Mouse (Mus musculus) megakaryocyte-erythroid progenitor cell, adult 5-6 weeks (primary cell): ENCODE results near the gene Gm20479. TPM values are rescaled to one million over a fixed set of nuclear protein-coding genes. Genes with fewer than 3 reads are reported as not detected.

Source experiments
- ATAC-seq: replicated peaks from 2 replicates; pipeline ENCODE4 v1.8.0; 2016; ENCODE audit warnings: mild to moderate bottlenecking, inconsistent platforms; ENCODE audit not compliant: severe bottlenecking, poor library complexity, low FRiP score, low TSS enrichment
- total RNA-seq, 2 experiments: library from RNA; stranded (forward) in 1 of 2; stranded (reverse) in 1 of 2; fragments of 200-1000, 215-1000 nt in 1 of 2; fragments of >200 nt in 1 of 2; fragmentation: Nextera tagmentation in 1 of 2; gene quantifications; 2 replicates each; pipeline ENCODE4 v1.2.3; 2014 to 2017

Gene Gm20479
- total RNA-seq, 2 experiments from 2014 or later: not detected

DNA sequence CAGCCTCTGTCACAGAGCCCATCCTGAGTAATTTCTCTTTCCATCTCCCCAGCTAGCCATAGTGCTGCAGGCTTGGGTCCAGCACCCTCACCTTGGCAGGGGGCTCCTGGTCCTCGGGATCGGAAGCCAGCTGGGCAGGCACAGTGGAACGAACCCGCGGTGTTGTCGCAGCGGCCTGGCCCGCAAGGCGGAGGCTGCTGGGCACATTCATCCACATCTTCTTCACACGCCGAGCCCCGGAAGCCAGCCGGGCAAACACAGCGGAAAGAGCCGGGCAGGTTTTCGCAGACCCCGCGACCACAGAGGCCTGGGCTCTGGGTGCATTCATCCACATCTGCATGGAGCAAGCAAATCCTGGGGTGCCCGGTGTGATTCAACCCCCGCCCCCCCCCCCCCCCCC is 32.3 kb downstream of the Gm20479 start:
- no peak for ATAC-seq

DNA sequence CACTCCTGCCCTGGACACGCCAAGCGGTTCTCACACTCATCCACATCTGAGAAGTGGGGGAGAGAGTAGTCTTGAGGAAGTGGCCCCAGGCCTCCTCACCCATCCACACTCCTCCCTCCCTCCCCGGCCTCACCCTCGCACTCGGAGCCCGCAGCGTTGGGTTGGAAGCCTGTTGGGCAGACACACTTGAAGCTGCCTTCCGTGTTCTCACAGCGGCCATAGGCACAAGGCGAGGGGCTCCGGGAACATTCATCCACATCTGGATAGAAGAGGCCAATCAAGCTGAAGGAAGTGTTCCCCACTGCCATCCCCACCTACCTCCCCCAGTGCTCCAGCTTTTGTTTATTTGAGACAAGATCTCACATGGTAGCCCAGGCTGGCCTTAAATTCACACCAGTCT is 33.1 kb downstream of the Gm20479 start:
- ATAC-seq: no peak

DNA sequence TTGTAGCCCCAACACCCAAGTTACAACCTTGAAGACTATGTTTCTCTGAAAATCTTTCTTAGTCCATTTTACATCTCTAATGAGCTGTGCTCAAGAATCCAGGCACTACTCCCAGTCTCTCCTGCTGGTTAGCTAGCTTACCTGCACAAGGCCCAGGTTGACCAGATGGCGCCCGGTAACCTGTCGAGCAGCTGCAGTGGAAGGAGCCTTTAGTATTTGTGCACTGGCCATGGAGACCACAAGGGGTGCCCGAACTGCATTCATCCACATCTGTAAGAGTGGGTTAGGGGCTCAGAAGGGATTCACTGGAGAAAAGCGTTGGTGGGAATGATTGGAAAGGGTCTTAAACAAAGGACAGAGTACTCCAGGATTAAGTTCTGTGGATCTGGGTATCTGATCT is 34.2 kb downstream of the Gm20479 start:
- no peak for ATAC-seq

DNA sequence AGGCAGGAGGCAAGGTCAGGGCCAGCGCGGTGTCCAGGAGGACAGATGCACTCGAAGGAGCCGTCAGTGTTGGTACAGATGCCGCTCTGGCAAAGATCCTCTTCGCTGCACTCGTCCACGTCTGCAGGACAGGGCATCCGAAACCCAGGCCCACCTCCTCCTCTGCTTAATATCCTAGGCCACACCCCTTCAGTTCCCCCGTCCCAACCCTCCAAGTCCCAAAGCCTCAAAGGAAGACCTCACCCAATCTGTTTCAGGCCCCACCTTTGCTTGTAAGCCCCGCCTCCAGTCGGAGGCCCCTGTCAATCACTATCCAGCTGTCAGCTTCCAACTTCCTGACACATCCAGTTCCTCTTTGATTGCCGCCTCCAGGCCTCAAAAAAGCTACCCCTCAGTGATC is 34.9 kb downstream of the Gm20479 start:
- ATAC-seq: no peak

DNA sequence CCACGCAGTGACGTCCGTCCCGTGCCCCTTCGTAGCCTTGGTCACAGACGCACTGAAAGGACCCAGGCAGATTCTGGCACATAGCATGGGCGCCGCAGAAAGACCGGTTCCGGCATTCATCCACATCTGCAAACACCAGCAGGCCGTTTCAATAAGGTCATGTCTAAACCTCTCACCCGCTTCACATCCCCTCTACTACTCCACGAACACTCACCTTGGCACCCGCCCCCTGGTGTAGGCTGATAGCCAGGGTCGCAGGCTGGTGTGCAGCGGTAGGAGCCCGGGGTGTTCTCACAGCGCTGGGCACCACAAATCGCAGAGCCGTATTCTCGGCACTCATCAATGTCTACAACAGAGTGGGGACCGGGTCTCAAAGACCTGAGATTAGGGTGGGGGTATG is 37.8 kb downstream of the Gm20479 start:
- no peak for ATAC-seq

DNA sequence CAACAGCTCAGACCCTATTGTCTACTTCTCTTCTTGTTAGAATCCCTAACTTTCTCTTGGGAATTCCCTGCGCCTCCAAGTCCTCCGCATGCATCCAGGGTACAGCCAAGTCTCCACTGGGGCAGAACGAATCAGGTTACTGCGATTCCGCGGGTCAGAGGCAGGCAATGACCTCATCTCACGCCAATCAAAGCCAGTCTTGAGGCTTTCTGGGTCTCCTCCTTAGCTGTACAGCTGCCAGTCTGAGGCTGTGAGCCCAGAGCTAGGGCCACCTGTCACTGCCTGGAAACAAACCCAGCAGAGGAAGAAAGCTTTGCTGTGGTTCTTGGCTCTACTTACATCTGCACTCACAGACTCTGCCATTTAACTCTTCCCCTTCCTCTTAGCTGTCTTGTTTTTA is 41.3 kb downstream of the Gm20479 start:
- ATAC-seq: no peak

DNA sequence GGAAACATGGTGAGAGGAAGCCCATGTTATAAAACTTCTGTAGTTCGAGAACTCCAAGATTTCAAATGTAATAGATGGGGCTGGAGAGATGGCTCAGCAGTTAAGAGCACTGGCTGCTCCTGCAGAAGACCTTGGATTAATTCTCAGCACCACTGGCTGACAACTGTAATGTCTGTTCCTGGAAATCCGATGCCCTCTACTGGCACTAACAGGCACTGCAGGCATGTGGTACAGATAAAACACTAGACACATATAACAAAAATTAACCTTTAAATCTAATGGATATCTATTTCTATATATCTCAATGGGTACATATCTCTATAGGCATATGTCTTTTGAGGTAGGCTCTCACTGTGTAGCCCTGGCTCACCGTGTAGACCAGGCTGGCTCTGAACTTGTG is 42.8 kb downstream of the Gm20479 start:
- ATAC-seq: no peak

DNA sequence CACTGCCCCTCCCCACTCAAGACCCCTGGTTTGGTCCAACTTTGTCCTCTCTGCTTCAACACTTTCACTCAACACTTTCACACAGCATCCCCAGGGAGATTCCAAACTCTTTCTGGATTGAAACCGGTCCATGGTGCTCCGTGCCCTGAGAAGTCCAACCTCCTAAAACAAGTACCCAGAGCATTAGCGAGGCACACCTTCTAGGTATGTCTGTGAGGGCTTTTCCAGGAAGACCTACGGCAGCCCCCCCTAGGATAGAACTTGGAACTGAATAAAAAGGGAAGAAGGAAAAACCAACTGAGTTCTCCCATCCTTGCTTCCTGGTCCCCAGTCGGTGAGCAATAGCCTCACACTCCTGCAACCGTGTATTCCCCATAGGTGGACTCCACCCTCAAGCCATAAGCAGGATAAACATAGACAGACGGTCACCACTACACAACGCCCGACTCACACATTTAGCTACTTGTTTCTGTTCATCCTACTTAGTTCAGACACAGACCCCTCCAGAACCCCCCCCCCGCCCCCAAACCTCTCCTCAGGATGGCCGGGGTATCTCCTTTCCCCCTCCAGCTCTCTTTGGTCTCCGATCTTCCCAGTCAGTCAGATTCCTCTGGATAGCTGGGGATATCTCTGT is 45.5 kb downstream of the Gm20479 start:
- ATAC-seq: no peak

DNA sequence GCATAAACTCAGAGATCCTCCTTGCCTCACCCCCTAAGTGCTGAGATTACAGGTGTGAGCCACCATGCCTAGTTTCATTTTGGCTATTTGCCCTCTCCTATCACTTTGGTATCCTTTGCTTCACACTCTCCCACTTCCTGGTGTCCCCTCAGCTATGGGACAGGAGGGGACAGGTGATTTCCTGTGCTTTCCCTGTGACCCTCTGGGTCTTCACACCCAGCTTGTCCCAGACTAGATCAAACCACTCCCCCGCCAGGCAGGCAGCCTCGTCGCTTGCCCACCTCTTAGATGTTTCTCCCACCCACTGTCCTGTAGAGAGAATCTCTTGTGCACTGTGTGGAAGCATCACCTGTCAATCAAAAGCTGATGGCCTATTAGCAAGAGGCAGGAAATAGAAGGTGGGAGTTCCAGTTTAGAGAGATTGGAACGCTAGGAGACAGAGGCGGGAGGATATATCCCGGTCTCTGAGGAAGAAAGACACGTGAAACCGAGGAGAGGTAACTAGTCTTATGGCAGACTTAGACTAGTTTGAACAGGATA is 46.2 kb downstream of the Gm20479 start:
- ATAC-seq: no peak

DNA sequence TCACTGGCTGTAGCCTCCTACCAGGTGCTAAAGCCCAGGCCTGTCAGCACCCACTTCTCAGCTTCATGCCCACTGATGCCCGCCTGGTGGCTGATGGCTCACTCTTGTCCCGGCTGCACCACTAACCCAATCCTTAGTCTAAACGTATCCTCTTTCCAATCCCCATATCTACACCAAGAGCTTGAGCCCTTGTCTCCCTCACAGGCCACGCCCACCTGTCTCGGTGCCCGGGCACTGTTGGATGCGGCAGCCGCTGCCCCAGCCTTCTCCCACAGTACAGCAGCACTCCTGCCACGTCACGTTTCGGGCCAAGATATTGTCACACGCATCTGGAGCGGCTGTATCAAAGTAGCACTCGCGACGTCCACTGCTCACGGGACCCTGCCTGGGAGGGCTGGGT is 46.9 kb downstream of the Gm20479 start:
- peak; percentile 74 for ATAC-seq

DNA sequence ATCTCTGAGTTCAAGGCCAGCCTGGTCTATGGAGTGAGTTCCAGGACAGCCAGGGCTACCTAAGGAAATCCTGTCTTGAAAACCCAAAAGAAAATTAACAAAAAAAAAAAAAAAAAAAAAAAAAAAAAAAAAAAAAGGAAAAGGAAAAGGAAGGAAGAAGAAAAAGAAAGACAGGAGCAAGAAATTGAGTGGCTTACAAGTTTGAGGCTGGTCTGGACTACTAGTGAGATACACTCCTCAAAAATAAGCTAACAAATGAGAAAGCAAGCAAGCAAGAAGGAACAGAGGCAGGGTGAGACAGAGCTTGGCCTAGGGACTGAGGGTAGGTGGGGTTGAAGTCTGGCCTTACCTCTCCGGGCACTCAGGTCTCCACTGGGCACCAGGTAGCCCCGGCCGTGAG is 47.4 kb downstream of the Gm20479 start:
- ATAC-seq: no peak

DNA sequence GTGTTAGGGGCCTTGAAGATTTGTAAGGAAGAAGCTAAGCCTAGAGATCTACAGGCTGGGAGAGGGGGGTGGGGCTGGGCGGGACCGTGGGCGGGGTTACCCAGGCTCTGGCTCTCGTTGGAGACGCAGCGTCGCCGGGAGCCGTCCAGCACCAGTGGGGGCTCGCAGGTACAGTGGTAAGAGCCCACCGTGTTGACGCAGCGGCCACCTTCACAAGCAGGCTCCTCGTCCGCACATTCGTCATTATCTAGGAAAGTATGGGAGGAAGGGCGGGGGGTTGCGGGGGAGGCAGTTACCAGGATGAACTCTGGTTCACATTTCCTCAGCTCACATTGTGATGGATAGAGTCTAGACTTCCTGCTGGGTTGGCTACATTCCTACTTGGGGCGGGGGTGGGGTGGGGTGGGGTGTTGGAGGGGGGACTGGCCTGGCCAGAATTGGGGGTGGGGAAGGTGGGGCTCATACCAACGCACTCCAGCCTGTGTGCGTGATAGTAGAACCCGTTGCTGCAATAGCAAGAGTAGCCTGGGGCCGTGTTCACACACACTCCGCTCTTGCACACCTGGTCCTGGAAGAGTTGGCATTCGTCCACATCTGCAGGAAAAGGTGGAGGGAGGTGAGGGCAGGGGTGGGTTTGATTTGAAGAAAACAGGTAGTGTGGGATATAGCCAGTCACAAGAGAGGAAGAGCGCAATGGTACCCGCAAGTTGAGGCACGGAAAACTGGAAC is 48.2 kb downstream of the Gm20479 start:
- ATAC-seq: no peak

DNA sequence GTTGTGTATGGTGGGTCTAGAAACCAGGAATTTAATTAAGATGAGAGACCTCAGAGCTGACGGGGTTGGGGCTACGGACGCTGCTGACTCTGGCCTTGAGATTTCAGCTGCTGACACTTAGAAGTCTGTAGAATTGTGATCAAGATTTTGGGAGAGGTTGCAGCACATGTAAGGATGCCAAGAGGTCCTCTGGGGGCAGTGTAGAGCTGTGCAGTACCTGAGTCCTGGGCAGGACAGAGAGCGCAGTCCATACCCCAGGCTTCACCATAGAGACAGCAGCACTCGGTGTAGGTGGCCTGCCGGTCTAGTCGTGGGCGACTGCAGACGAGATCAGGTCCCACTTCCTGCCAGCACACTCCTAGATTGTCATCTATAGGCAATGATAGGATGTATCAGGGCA is 49.7 kb downstream of the Gm20479 start:
- ATAC-seq: 0 out of 2 replicates have a peak, but pooled peaks have one; percentile 45

DNA sequence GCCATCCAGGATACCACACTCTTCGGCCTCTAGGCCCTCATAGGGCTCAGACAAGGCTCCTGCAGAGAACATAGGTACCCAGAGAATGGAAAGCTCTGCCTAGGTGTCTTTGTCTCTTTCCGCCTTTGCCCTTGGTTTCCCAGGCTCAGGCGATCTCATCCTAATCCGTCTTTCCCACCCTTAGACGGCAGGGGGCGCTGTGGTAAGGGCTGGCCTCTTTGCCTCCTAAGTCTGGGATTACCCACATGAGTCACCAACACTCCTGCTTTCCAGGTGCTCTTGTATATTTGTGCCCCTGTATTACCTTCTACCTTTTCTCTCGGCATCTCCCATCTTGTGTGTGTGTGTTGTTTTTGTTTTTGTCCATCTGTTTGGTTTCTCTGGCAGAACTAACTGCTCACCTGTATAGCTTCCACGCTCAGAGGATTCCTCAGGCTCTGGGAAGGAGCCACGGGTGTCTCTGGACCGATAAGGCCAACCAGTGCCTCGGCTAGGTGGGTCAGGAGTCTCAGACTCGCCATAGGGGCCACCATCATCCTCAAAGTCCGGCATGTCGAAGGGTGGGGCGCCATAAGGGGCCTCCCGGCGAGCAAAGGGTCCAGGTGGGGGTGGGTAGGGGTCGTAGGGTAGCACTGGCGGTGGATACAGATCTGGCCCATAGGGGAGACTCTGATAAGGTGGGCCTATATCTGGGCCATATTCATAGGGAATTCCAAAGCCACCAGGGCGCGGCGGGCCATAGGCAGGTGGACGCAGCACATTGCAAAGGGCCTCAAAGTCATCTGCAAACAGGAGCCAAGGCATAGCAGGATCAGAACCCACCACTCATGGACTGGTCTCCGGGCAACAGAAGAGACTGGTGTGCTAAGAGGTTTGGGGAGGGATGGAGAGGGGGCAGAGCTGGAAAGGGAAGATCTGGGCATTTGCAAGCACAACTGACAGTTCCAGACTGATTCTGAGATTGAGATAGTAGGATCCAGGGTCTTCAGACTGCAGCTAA is 50.8 kb downstream of the Gm20479 start:
- no peak for ATAC-seq

DNA sequence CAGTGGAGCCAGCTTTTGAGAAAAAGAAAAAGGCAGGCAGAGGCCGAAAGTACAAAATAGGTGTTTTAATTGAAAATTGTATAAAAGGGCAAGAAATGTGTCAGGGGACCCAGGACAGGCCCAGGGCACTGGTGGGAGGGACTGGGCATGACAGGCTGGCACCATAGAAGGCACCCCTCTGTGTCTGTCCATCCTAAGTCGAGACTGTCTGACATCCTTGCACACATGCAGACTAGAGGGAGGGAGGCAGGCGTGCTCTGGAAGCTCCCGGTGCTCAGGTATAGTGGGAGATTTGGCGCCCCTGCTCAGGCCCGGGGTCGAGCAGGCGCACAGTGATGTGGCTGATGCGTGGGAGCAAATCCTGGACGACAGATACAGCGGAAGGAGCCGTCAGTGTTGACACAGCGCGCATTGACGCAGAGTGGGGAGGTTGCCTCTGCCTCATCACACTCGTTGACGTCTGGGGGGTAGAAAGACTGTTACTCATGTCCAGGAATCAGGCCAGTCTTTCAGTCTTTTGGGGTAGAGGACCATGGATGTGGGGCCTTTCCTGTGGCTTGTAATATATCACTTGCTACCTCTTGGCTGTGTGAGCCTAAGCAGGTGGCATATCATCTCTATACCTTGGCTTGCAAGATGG is 52.0 kb downstream of the Gm20479 start:
- no peak for ATAC-seq

Other genes starting within 250 kb of the Gm20479 start
- not detected in 2 replicates for gene Cyp2f2, start 237.5 kb downstream of the Gm20479 start, total RNA-seq (2014; fragmentation: Nextera tagmentation)
- gene Cyp2f2, start 237.5 kb downstream of the Gm20479 start, total RNA-seq (2017): not detected in 2 replicates
- not detected in 2 replicates for gene Cyp2t4, start 203.7 kb downstream of the Gm20479 start, total RNA-seq (2014; fragmentation: Nextera tagmentation)
- gene Cyp2t4, start 203.7 kb downstream of the Gm20479 start, total RNA-seq (2017): not detected in 2 replicates
- 23.6 and 24.3 TPM in 2 replicates for gene Egln2, start 190.6 kb downstream of the Gm20479 start, total RNA-seq (2014; fragmentation: Nextera tagmentation)
- 19.5 and 22.1 TPM in 2 replicates for gene Egln2, start 190.6 kb downstream of the Gm20479 start, total RNA-seq (2017)
- gene Rab4b, start 178.5 kb downstream of the Gm20479 start, total RNA-seq (2014; fragmentation: Nextera tagmentation): 16.2 and 30.1 TPM in 2 replicates
- 3.0 and 7.5 TPM in 2 replicates for gene Rab4b, start 178.5 kb downstream of the Gm20479 start, total RNA-seq (2017)
- gene Gm21983, start 176.3 kb downstream of the Gm20479 start, total RNA-seq (2014; fragmentation: Nextera tagmentation): not detected in 2 replicates
- not detected in 2 replicates for gene Gm21983, start 176.3 kb downstream of the Gm20479 start, total RNA-seq (2017)
- not detected in 2 replicates for gene Mia, start 176.3 kb downstream of the Gm20479 start, total RNA-seq (2014; fragmentation: Nextera tagmentation)
- not detected in 2 replicates for gene Mia, start 176.3 kb downstream of the Gm20479 start, total RNA-seq (2017)
- 6.9 and 7.0 TPM in 2 replicates for gene BC024978, start 161.6 kb downstream of the Gm20479 start, total RNA-seq (2014; fragmentation: Nextera tagmentation)
- 1.3 and 4.9 TPM in 2 replicates for gene BC024978, start 161.6 kb downstream of the Gm20479 start, total RNA-seq (2017)
- 297 and 325 TPM in 2 replicates for gene Snrpa, start 161.1 kb downstream of the Gm20479 start, total RNA-seq (2014; fragmentation: Nextera tagmentation)
- gene Snrpa, start 161.1 kb downstream of the Gm20479 start, total RNA-seq (2017): 90.7 and 109 TPM in 2 replicates
- 2.3 and 5.3 TPM in 2 replicates for gene Itpkc, start 128.8 kb downstream of the Gm20479 start, total RNA-seq (2014; fragmentation: Nextera tagmentation)
- 3.3 and 5.9 TPM in 2 replicates for gene Itpkc, start 128.8 kb downstream of the Gm20479 start, total RNA-seq (2017)
- gene Coq8b, start 124.4 kb downstream of the Gm20479 start, total RNA-seq (2014; fragmentation: Nextera tagmentation): 13.0 and 26.7 TPM in 2 replicates
- 8.2 and 10.7 TPM in 2 replicates for gene Coq8b, start 124.4 kb downstream of the Gm20479 start, total RNA-seq (2017)
- 0.94 and 3.0 TPM in 2 replicates for gene Numbl, start 99.0 kb downstream of the Gm20479 start, total RNA-seq (2014; fragmentation: Nextera tagmentation)
- gene Numbl, start 99.0 kb downstream of the Gm20479 start, total RNA-seq (2017): 0.38 and 0.66 TPM in 2 replicates
- 0.39 TPM in 1 of 2 replicates, not detected in the other for gene Ltbp4, start 19.7 kb downstream of the Gm20479 start, total RNA-seq (2014; fragmentation: Nextera tagmentation)
- 0.05 and 1.4 TPM in 2 replicates for gene Ltbp4, start 19.7 kb downstream of the Gm20479 start, total RNA-seq (2017)
- 39.2 and 72.7 TPM in 2 replicates for gene Shkbp1, start 1.4 kb downstream of the Gm20479 start, total RNA-seq (2014; fragmentation: Nextera tagmentation)
- 20.6 and 35.1 TPM in 2 replicates for gene Shkbp1, start 1.4 kb downstream of the Gm20479 start, total RNA-seq (2017)
- 0.09 and 0.37 TPM in 2 replicates for gene Sptbn4, start 90.3 kb upstream of the Gm20479 start, total RNA-seq (2014; fragmentation: Nextera tagmentation)
- gene Sptbn4, start 90.3 kb upstream of the Gm20479 start, total RNA-seq (2017): 0.15 TPM in 1 of 2 replicates, not detected in the other
- 667 and 741 TPM in 2 replicates for gene Blvrb, start 90.6 kb upstream of the Gm20479 start, total RNA-seq (2014; fragmentation: Nextera tagmentation)
- gene Blvrb, start 90.6 kb upstream of the Gm20479 start, total RNA-seq (2017): 183 and 213 TPM in 2 replicates
- 4.8 and 10.1 TPM in 2 replicates for gene Sertad3, start 116.3 kb upstream of the Gm20479 start, total RNA-seq (2014; fragmentation: Nextera tagmentation)
- 4.3 and 12.5 TPM in 2 replicates for gene Sertad3, start 116.3 kb upstream of the Gm20479 start, total RNA-seq (2017)
- 2.0 and 6.6 TPM in 2 replicates for gene Sertad1, start 129.5 kb upstream of the Gm20479 start, total RNA-seq (2014; fragmentation: Nextera tagmentation)
- gene Sertad1, start 129.5 kb upstream of the Gm20479 start, total RNA-seq (2017): 9.7 and 11.3 TPM in 2 replicates
- gene Prx, start 141.9 kb upstream of the Gm20479 start, total RNA-seq (2014; fragmentation: Nextera tagmentation): 0.77 and 1.9 TPM in 2 replicates
- gene Prx, start 141.9 kb upstream of the Gm20479 start, total RNA-seq (2017): 1.3 and 1.4 TPM in 2 replicates
- gene Hipk4, start 165.8 kb upstream of the Gm20479 start, total RNA-seq (2014; fragmentation: Nextera tagmentation): 2.4 and 2.6 TPM in 2 replicates
- 0.23 TPM in 1 of 2 replicates, not detected in the other for gene Hipk4, start 165.8 kb upstream of the Gm20479 start, total RNA-seq (2017)
- 9.4 and 9.8 TPM in 2 replicates for gene Pld3, start 195.8 kb upstream of the Gm20479 start, total RNA-seq (2014; fragmentation: Nextera tagmentation)
- 2.4 and 7.8 TPM in 2 replicates for gene Pld3, start 195.8 kb upstream of the Gm20479 start, total RNA-seq (2017)
- 30.3 and 38.1 TPM in 2 replicates for gene 2310022A10Rik, start 195.8 kb upstream of the Gm20479 start, total RNA-seq (2014; fragmentation: Nextera tagmentation)
- 2.3 and 31.3 TPM in 2 replicates for gene 2310022A10Rik, start 195.8 kb upstream of the Gm20479 start, total RNA-seq (2017)
- 61.9 and 65.5 TPM in 2 replicates for gene Akt2, start 234.1 kb upstream of the Gm20479 start, total RNA-seq (2014; fragmentation: Nextera tagmentation)
- 60.3 and 82.2 TPM in 2 replicates for gene Akt2, start 234.1 kb upstream of the Gm20479 start, total RNA-seq (2017)